Mouse (Mus musculus) heart, adult 2 months (tissue): Measurements from ENCODE around the gene Mybl2. TPM values are rescaled to one million over a fixed set of nuclear protein-coding genes. Genes with fewer than 3 reads are reported as not detected.

ENCODE experiments used
- DNase-seq, 2 experiments: peaks; one replicate each; pipeline ENCODE4 v3.0.0; 2021
- H3K27ac ChIP-seq: fragments of 200-600 bp; 2 replicates; pipeline ENCODE4 v1.8.1; 2022
- H3K27me3 ChIP-seq: fragments of 200-500 bp; 2 replicates; pipeline ENCODE4 v1.6.1; 2012; ENCODE audit warnings: mild to moderate bottlenecking, low read length, inconsistent platforms, mixed read lengths; ENCODE audit not compliant: control insufficient read depth, insufficient read depth
- H3K36me3 ChIP-seq: fragments of 200-500 bp; 2 replicates; pipeline ENCODE4 v1.6.1; 2012; ENCODE audit warnings: low read length, inconsistent platforms; ENCODE audit not compliant: control insufficient read depth, insufficient read depth
- H3K4me1 ChIP-seq: fragments of 200-500 bp; 2 replicates; pipeline ENCODE4 v1.6.1; 2011; ENCODE audit warnings: low read length; ENCODE audit not compliant: control insufficient read depth, insufficient read depth
- H3K4me3 ChIP-seq: fragments of 200-600 bp; 2 replicates; pipeline ENCODE4 v1.8.1; 2022
- H3K79me2 ChIP-seq: fragments of 200-500 bp; replicated peaks from 2 replicates; pipeline ENCODE4 v1.6.1; 2012; ENCODE audit warnings: mild to moderate bottlenecking, inconsistent platforms, low read length, moderate library complexity, mixed read lengths; ENCODE audit not compliant: control insufficient read depth, insufficient read depth
- H3K9ac ChIP-seq: fragments of 200-500 bp; 2 replicates; pipeline ENCODE4 v1.6.1; 2012; ENCODE audit warnings: low read depth, mild to moderate bottlenecking, control low read depth, inconsistent platforms, low read length, mixed read lengths
- CTCF ChIP-seq: fragments of 200-600 bp; IDR thresholded peaks from 2 replicates; pipeline ENCODE4 v1.8.1; 2022; ENCODE audit warnings: antibody characterized with exemption, mild to moderate bottlenecking, moderate library complexity
- EP300 ChIP-seq: fragments of 200-500 bp; IDR thresholded peaks from 2 replicates; pipeline ENCODE4 v1.6.1; 2011; ENCODE audit warnings: low read depth, low read length, control low read depth; ENCODE audit not compliant: insufficient read depth
- POLR2A ChIP-seq: fragments of 200-500 bp; IDR thresholded peaks from 2 replicates; pipeline ENCODE4 v1.6.1; 2011; ENCODE audit warnings: mild to moderate bottlenecking, low read depth, low read length, control low read depth; ENCODE audit not compliant: insufficient read depth
- WGBS: fragments of 180-500 bp; shearing (Covaris S2); methylation state at CpG from one replicate; pipeline ENCODE4 v1.1.7; 2018; 5-methylcytosine and 5-hydroxymethylcytosine counted together
- intact Hi-C: fragments of 180-260 bp; cut with DNase I; formaldehyde crosslinking; loops from one replicate; pipeline ENCODE4 v1.15.1; 2025
- polyA plus RNA-seq: library from polyadenylated mRNA; depleted of rRNA; stranded (reverse); fragments of >200 nt; gene quantifications from 2 replicates; pipeline ENCODE4 v1.2.3, GENCODE M21; 2012
- total RNA-seq, 2 experiments: library from RNA; stranded (reverse); gene quantifications; 2 replicates each; pipeline ENCODE4 v1.2.3; 2021

Mybl2 gene
- total and polyA plus RNA-seq, 3 experiments, result 0.16 to 0.41 (median 0.18) TPM

- TF ChIP-seq EP300, result no peak
- no peak for TF ChIP-seq POLR2A
- no peak for TF ChIP-seq CTCF
- Histone ChIP-seq H3K4me3 (no peak overlapping the region), H3K36me3 (no peaks in the 10 kb centered on the region), H3K4me1 (no peaks in the 10 kb centered on the region), H3K79me2 (no peaks in the 10 kb centered on the region), H3K9ac (no peak overlapping the region), H3K27ac (no peak overlapping the region), H3K27me3 (no peaks in the 10 kb centered on the region)
- WGBS, result 78% methylated on average over 8 of the region's 8 CpGs
- intact Hi-C loops, result no loop called here
- no peak for DNase-seq
Observed at GRCm38 (mm10) chr2:163061203-163062118, 7.0 kb downstream of the Mybl2 start.

GRCm38 (mm10) chr2:163062119-163062508 lies 7.6 kb downstream of the Mybl2 start:
- DNase-seq, result no peak
- Histone ChIP-seq H3K27me3 (no peaks in the 10 kb centered on the region), H3K4me1 (no peaks in the 10 kb centered on the region), H3K4me3 (no peak overlapping the region), H3K9ac (no peak overlapping the region), H3K79me2 (no peaks in the 10 kb centered on the region), H3K36me3 (no peaks in the 10 kb centered on the region), H3K27ac (no peak overlapping the region)
- TF ChIP-seq POLR2A (no peak), EP300 (no peak), CTCF (no peak)
- intact Hi-C loops, result no loop called here
- 90% methylated on average over 6 of the region's 6 CpGs for WGBS

DNA sequence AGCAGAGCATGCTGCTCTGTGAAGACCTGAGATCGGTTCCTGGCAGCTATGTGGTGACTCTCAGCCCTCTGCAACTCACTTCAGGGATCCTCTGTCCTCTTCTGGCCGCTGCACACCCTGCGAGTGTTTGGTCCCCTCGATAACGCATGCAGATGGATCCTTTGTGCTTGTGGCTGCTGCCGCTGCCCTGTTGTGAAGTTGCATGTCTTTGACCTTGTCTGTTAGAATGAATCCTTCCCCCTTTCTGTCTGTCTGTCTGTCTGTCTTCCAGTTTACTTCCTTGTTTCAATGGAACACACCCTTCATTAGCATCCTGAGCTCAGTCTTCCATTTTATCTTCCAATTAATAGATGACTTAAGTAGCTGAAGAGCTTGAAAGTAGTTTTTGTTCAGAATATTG lies 11.8 kb downstream of the Mybl2 start:
- no peak overlapping the region for H3K4me3 ChIP-seq
- intact Hi-C loops, result no loop called here
- H3K27ac ChIP-seq, result no peak overlapping the region
- WGBS, result 92% methylated on average over 6 of the region's 6 CpGs
- TF ChIP-seq POLR2A, result no peak
- no peaks in the 10 kb centered on the region for H3K36me3 ChIP-seq
- DNase-seq, result no peak
- no peaks in the 10 kb centered on the region for H3K27me3 ChIP-seq
- H3K4me1 ChIP-seq, result no peaks in the 10 kb centered on the region
- H3K9ac ChIP-seq, result no peak overlapping the region
- H3K79me2 ChIP-seq, result no peaks in the 10 kb centered on the region

DNA sequence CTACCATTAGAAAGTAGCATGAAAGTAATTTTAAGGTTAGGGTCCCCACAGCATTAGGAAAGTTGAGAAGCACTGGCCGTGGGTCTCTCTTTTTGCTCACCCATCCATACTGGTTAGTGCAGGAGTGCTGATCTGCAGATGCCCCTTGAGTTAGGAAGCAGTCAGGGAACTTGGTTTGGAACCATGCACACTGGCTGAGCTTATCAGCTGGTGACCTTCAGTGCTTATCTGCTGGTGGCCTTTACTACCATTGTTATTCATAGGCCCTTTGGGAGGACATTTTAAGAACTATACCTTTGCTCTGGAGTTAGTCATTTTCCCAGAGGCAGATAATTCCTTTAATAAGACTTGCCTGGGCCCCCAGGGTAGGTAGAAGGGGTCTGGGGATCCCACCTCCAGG lies 12.7 kb downstream of the Mybl2 start:
- no peak for TF ChIP-seq CTCF
- TF ChIP-seq POLR2A, result no peak
- TF ChIP-seq EP300, result no peak
- WGBS, result 82% methylated on average over 1 of the region's 1 CpGs

DNA sequence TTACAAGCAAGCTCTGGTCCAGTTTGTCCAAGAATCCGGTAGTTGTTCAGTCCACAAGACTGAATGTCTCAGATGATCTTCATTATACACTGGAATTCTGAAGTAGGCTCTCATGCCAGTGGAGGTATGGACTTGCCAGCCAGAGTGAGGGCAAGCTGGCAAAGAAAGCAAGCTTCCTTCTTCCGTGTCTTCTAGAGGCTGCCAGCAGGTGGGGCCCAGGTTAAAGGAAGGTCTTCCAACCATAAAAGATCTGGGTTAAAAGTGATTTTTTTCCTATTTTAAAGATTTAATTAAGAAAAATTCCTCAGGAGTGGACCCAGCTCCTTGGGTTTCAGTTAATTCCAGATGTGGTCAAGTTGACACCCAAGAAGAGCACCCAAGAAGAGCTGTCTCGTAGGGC lies 15.7 kb downstream of the Mybl2 start:
- H3K9ac ChIP-seq, result no peak overlapping the region
- no peaks in the 10 kb centered on the region for H3K27me3 ChIP-seq
- H3K27ac ChIP-seq, result no peak overlapping the region
- TF ChIP-seq EP300 (no peak), POLR2A (no peak), CTCF (no peak)
- intact Hi-C loops, result no loop called here
- H3K4me1 ChIP-seq, result no peaks in the 10 kb centered on the region
- H3K36me3 ChIP-seq, result no peaks in the 10 kb centered on the region
- 83% methylated on average over 3 of the region's 3 CpGs for WGBS
- H3K79me2 ChIP-seq, result no peaks in the 10 kb centered on the region
- no peak for DNase-seq
- no peak overlapping the region for H3K4me3 ChIP-seq

More for the DNA sequence above, 12.7 kb downstream of the Mybl2 start:
- Histone ChIP-seq H3K27ac (no peak overlapping the region), H3K4me3 (no peak overlapping the region), H3K79me2 (no peaks in the 10 kb centered on the region), H3K27me3 (no peaks in the 10 kb centered on the region), H3K36me3 (no peaks in the 10 kb centered on the region), H3K9ac (no peak overlapping the region), H3K4me1 (no peaks in the 10 kb centered on the region)
- intact Hi-C loops, result no loop called here
- no peak for DNase-seq

- WGBS, result 73% methylated on average over 3 of the region's 3 CpGs
- H3K36me3 ChIP-seq, result no peaks in the 10 kb centered on the region
Observed at GRCm38 (mm10) chr2:163071590-163071989, 17.1 kb downstream of the Mybl2 start.

More at GRCm38 (mm10) chr2:163071590-163071989, 17.1 kb downstream of the Mybl2 start:
- no peak overlapping the region for H3K27ac ChIP-seq
- intact Hi-C loops, result no loop called here
- no peak for DNase-seq
- no peak overlapping the region for H3K9ac ChIP-seq
- no peaks in the 10 kb centered on the region for H3K27me3 ChIP-seq
- no peaks in the 10 kb centered on the region for H3K79me2 ChIP-seq
- H3K4me3 ChIP-seq, result no peak overlapping the region
- TF ChIP-seq POLR2A (no peak), CTCF (no peak), EP300 (no peak)
- no peaks in the 10 kb centered on the region for H3K4me1 ChIP-seq
